Mouse (Mus musculus) small intestine, adult 10 weeks (tissue): ENCODE data around the gene Kdm1b. TPM values are rescaled to one million over a fixed set of nuclear protein-coding genes. Genes with fewer than 3 reads are reported as not detected.

ENCODE experiments used
- polyA plus RNA-seq: library from polyadenylated mRNA; stranded (reverse); fragments of 350-450 nt; fragmentation: Illumina TruSeq; extraction: RNeasy Lipid Tissue Mini Kit (QIAGEN cat#74804); gene quantifications from one replicate; pipeline ENCODE4 v1.2.3, GENCODE M21; 2014; ENCODE audit warnings: low replicate concordance

The Kdm1b gene
- polyA plus RNA-seq: 58.1 TPM

DNA sequence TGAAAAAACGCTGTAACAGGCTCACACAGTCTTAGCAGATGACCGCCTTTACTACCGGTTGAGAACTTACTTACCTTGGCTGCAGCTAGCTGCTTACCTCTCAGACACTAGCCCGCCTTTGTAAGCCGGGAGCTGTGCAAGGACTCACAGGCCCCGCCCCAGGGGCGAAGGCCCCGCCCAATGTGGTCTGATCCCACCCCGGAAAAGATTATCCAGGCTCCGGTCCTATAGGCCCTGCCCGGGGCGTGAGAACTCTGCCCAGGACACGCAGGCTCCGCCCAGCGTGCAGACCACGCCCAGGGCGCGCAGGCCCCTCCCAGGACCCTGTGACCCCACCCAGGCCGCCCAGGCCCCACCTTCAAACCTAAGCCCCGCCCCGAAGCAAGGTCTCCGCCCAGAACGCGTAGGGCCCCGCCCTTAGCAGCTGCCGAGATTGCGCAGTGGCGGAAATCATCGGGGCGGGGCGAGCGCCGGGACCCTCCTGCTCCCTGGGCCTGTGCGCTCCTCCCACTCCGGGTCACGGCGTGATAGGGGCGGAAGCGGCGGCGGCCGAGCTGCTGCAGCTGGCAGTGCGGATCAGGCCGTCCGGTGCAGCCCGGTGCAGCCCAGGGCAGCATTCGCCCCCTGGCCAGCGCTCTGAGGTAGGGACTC lies at the start of gene Kdm1b:
Gene Kdm1b (plus strand): TSS at position 470 of the 651 bp plus-strand sequence.

DNA sequence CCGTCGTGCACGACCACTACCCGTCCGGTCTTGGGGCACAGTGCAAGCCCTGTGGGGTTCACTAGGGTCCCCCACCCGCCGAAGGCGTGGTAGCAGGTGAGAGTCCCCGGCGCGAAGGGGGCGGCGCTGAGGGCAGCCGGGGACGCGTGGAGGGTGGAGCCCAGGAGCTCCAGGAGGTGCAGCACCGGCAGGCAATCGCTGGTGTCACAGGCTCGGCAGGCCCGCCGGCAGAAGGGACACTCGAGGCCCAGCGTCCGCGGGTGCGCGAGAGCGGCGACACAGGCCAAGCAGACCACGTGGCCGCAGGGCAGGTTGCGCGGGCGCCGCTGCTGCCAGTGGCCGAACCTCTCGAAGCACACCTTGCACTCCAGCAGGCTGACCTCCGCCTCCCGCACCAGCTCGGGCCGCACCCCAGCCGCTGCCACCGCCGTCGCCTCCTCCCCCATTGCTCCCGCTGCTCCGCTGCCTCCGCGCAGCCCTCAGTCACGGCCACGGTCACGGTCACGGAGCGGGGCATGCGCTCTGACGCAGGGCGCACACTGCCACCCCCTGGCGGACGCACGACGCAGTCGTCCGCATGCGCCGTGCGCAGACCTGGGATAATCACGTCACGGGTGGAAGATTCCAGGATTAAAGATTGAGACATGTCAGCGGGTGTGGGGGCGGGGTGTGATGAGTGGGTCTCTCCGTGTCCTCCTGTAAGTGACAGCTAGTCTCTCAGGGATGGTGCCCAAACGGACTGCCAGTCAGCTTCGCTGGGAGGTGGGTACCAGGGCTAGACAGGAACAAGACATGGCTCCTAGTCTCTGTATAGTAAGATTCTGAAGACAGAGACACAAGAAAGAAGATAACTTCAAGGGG lies 28.7 kb upstream of the Kdm1b start, which contains the start of gene Nhlrc1:
Gene Nhlrc1 (minus strand): TSS at position 517 of the 861 bp plus-strand sequence.

DNA sequence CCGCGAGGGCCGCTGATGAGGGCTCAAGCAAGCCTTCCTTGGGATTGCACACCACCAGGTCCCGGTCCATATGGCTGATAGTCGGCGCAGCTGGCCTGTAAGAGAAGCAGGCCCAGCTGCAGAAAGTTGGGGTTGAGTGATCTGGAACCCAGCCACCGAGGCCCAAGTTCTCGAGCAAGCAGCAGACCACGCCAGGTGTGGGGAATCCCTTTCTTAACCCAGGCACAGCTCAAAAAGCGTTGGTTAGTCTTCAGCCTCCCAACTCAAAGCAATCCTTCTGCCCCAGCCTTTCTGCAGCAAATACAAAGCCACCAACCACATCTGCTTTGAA lies 1.3 kb downstream of the Kdm1b start, which contains the start of gene Tpmt:
Gene Tpmt (minus strand): TSS at position 121 of the 331 bp plus-strand sequence.

DNA sequence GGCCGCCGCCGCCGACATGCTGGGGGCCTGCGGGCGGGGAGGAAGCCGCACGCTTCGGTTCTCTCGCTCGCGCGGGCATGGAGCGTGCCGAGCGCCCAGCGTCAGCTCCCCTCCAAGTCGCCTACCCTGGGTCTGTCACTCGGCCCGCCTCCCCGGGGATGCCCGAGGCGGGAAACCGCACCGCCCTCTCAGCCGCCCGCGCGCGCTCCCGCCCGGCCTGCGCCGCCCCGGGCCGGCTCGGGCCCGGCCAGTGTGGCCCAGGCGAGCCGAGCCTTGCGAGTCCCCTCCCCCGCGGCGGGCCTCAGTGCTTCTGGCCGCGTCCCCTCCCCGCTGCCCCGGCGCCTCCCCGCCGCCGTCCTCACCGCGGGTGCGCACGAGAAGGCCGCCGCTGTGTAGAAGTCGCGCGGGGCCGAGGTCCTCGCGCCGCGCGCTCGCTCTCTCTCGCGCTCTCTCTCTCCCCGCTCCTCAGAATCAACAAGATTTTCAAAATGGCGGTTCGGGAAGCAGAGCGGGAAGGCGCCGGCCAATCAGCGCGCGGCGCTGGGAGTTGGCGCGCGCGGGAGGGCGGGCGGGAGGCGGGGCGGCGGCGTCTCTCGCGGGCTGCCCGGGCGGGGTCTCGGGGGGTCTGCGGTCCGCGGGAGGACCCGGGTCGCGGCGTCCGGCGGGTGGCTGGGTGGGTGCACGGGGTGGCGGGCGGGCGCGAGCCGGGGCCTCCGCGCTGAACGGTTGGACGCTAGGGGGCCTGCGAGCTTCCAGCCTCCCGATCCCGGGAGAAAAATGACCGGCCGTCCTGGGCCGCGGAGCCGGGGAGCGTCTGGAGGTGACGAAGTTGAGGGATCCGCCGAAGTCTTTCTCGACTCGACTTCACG lies 62.6 kb downstream of the Kdm1b start, which contains the start of gene Dek:
Gene Dek (minus strand): TSS at position 491 of the 869 bp plus-strand sequence.

DNA sequence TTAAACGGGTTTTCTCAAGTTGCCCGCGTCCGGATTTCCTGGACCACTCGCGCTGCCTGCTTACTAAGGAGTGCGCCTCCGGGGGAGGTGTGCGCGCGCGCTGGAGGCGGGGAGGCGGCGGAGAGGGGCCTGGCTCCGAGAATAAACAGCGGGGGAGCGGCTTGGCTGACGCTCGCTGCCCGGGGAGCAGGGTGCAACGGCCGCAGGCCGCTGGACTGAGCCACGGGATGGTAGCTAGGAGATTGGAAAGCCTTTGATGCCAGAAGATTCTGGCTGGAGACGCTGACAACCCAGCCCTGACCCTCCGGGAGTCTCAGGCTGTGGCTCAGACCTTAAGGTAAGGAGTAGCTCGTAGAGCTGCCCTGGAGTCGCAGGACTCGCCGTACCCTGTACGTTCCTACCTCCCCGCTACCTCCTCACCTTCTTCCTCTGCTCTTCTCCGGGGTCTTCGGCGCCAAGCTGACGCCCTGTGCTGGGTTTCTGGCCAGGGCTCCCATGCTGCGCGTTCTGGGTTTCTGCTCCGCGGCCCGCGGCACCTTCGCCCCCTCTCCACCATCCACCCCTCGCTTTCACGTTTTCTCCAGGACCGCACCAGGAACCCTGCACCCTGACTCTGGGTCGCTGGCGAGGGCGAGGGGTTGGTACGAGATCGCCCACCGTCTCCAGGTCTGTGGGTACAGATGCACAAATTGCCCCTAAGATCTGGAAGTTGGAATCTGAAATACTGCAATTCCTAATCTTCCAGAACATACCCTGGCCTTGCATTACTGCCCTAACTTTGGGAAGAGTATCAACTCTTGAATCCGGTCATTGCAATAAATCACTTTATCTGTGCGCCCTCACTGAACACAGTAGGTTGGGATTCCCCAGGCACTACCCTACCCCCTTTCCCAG lies 79.5 kb downstream of the Kdm1b start, which contains the start of gene Rnf144b:
Gene Rnf144b (plus strand): TSS at position 120 of the 894 bp plus-strand sequence.

Other genes with a start within 250 kb of the Kdm1b start
- 18.0 TPM for gene Kif13a, start 113.6 kb upstream of the Kdm1b start, polyA plus RNA-seq
- gene Nhlrc1, start 28.6 kb upstream of the Kdm1b start, polyA plus RNA-seq: 4.8 TPM
- gene Tpmt, start 1.2 kb downstream of the Kdm1b start, polyA plus RNA-seq: 34.3 TPM
- 368 TPM for gene Dek, start 62.7 kb downstream of the Kdm1b start, polyA plus RNA-seq
- gene Rnf144b, start 79.2 kb downstream of the Kdm1b start, polyA plus RNA-seq: 6.4 TPM